Mouse (Mus musculus) c-Kit-positive CD71-positive TER-119-positive erythroid progenitor cells, embryonic 14.5 days (primary cell): Measurements from ENCODE around the gene Cntnap2.

Experiments
- DNase-seq: peaks from one replicate; pipeline ENCODE4 v3.0.0-alpha.2; 2013; ENCODE audit warnings: low spot score

The Cntnap2 gene

DNA sequence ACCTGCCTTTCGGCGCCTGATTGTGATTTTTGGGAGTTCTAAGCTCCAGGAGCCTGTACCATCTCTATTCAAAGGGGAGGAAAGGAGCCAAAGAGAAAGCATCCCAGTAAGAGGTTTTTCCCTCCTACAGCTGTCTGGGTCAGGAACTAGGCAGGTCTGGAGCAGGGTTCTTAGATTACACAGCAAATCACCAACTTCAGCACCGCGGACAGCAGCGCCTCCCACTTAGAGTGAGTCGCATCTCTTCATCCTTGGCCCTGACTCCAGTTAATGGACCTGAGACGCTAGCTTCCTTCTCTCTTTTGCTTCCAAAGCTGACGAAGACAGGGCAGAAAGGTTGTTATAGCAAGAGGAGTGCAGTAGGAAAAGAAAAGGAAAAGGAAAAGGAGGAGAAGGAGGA lies at the start of gene Cntnap2:
TSS of gene Cntnap2 (plus strand) at position 267 of the 400 bp plus-strand sequence.
- peak; percentile 7 for DNase-seq

DNA sequence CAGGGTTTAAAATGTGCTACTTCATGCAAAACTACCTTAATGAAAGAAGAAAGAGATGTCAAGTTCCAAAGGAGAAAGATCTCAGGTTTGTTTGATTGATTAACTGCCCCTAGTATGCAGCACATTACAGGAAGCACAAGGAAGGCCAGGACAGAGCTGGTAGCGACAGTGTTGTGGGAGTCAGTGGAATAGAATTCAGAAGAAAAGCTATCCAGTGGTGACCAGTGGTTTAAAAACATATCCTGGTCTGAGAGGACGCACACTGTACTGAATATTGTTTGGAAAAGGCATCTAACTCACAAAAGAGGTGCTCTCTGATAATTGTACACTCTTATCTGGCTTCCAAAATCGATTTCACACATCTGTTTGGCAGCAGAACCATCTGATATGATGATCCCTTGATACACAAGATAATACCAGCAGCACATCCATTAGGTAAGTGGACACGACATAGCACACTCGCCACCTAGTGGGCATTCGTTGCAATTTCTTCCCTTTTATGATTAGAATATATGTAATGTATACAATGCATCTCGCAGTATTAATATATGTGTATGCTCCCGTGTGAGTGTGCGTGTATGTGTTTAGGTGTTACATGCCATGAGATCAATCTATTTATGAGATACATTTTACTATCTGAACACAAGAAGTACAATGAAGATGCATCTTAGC lies 33.0 kb upstream of the Cntnap2 start:
- peak; percentile 20 for DNase-seq

DNA sequence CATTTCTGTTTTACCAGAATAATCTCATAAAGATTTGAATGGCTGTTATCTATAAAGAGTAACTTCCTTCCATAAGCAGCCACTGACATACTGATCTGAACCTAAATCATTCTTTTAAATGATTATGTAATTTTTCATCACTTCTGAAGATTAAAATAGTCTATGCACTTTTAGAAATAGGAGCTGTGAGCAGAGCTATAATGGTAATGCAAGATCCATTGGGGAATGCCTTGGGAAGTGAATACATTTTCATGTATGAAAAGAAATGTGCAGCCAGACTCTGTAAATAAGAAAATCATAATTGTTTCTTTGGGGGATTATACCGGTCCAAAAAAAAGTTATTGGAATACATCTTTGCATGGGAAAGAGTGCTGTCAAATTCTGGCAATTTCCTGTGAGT lies 19.7 kb upstream of the Cntnap2 start:
- no peak for DNase-seq

DNA sequence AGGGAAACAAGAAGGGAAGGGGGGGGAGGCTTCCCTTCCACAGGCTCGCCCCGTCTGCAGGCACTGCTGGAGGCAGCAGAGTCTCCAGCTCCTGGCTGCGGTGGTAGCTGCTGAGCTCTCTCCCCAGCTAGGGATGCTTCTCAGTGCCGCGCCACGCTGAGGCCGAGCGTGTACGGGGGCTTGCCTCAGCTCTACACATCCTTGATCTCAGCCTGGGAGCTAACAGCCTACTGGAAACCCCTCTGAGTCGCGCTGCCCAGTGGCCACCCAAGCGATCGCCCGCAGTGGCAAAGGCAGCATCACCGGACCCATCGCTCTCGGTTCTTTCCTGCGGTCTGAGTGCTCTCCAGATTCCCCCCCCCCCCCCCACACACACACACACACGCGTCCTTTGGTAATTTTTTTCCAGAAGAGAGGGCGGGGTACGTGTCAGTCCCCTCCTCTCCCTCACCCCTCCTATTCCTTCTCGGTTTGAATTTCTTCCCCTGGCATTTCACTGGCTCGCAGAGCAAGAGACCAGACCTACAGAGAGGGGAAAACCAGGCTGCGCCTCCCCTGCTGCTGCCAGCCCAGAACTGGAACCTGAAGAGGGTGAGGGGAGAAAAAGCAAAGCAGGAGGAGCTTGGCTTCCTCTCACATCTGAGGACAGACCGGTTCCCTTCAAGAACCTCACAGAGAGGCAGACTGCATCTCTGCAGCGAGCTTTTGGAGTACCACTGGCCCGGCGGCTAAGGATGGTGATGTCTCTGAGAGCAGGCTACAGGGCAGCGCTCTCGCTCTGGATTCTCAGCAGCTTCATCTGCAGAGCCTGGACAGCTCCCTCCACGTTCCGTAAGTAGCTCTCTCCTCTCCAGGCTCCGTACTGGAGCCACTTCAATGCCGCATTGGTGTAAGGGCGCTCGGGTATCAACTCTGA lies 657 bp downstream of the Cntnap2 start:
- DNase-seq = no peak

DNA sequence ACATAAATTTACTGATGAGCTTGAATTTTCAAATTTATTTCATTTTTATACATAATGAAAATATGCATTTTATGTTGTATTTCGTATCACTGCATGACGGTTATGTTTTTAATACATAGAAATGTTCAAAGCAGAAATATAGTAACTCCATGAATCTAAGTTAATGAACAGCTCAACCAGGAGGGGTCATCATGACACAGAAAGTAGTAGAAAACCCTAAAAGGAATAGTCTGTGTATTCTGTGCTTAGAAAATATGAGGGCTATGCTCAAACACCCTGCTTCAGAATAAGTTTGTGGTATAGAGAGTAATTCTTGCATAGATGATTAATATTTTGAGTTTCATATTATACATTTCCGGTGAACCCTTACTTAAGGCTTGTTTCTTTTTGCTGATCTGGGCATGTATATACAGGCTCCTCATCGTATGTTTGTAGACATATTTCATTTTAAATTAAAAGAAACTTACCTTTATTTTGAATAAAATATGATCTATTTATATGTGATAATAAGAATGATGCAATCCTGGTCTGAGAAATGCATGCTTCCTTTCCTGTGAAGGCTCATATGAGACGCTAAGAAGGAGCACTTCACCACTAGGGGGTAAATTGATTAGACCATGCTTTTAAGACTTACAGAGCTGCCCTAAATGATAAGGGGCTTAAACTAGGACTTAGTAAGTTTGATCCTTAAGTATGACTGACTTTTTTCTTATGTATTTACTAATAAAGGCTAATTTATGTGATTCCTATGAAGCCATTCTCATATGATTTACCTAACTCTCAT lies 3.2 kb downstream of the Cntnap2 start:
- DNase-seq = no peak

DNA sequence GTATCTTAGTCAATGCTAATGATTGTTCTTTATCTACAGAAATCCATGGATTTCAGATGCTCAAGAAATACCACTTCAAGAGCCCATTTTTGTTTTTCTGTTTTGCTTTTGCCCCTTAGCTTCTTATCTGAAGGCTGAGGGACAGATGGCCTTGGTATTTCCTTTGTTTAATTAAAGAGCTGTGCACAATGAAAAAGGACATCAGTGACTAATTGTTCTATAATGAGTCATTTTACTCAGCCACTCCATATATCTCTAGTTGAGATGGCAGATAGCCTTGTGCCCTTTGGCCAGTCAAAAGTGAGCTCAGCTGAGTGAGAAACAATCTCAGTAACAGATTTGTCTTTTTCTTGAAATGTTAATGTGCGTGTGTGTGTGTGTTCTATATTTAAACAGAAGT lies 29.1 kb downstream of the Cntnap2 start:
- DNase-seq = no peak

DNA sequence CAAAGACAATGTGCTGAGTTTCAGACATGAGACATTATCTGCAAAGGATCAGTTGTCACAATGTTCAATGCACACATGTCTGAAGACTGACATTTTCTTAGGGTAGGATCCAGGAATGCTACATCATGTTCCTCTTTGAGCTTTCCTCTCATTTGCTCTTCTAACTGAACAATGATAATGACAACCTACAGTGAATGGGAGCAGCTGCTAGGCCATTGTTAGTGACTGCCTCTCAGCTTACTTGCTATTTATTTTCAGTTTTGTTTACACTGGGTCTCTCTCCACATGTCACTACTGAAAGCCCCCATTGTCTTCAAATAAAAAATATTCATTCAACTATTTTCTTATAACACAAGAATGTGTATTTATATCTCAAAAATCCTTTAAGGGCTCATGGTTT lies 54.5 kb downstream of the Cntnap2 start:
- DNase-seq = no peak

DNA sequence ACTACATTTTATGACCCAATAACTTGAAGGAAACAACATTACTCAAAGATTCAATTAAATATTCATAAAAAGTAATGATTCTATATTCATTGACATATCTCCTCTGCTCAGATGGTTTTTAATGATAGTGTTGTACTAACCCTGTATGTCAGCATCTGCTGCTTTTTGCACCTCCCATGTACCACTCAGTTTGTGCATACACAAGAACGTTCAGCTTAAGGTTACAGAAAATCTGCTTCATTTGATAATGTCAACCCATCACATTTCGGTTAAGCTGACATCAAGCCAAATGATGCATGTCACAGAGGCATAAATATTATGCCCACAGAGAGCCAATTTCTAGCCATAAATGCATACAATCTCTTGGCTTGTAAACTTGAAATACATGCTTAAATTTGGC lies 85.7 kb downstream of the Cntnap2 start:
- DNase-seq = no peak

DNA sequence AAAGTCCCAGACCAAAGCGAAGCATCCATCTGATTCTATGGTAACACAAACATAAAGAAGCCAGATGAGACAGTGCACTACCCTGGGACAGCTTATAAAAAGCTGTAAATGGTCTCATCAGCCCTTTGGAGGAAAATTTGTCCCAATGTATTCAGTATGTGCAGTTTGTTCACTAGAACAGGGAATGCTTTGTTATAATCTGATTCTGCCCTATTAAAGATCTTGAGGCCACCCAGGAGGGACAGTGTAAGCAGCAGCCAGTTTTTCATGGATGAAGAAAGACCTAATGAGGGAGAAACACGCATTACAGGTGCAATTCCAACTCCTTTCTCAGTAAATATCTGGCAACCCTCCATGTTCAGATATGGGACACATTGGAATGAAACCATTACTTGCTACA lies 145.9 kb downstream of the Cntnap2 start:
- DNase-seq = no peak

DNA sequence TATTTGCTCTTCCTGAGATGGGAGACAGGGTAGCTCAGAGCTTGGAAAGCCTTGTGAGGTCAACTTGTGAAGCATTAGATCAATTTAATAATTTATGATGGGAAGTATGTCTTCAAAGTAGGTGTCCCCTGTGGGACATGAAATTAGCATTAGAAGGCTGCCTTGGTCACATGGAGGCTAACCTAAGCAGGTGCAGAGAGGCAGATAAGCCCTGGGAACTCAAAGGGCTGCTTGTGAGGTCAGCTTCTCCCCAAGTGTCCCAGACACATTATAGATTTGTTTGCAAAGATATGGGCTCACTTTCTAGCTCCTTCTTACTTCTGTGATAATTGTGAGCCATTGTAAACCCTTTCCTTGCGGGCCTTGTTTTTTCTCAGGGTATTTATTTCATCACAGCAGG lies 155.2 kb downstream of the Cntnap2 start:
- no peak for DNase-seq

DNA sequence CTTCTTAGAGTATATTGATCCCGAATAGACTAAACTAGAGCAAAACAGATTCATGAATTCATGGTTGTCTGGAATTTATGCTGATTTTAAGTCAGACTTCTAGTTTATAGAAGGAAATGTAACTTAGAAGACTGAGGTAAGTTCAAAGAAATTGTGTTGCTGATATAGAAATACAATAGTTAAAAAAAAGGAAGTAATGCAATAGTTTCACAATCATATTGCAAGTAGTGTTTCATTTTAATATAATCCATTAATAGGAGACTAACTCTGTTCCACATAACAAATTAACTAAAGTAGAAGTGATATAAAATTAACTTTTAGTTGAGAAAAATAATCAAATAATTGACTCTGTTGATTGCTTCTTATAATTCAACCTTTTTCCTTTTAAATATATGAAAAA lies 169.8 kb downstream of the Cntnap2 start:
- DNase-seq = no peak

DNA sequence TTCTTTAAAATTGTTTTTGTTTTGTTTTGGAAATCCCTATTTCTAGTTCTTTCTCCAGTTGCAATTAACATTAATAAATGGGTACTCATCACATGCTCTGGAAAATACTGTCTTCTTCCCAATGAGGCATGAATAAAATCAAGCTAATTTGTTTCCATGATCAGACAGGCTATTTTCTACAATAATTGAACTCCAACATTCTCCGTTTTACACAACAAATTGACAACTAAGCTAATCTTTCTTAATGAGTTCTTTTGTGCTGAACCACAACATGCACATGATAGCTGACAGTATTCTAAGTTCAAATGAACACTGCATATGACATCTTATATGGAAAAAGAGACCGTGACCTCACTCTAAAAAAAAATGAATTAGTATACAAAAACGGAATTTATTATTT lies 173.4 kb downstream of the Cntnap2 start:
- no peak for DNase-seq

DNA sequence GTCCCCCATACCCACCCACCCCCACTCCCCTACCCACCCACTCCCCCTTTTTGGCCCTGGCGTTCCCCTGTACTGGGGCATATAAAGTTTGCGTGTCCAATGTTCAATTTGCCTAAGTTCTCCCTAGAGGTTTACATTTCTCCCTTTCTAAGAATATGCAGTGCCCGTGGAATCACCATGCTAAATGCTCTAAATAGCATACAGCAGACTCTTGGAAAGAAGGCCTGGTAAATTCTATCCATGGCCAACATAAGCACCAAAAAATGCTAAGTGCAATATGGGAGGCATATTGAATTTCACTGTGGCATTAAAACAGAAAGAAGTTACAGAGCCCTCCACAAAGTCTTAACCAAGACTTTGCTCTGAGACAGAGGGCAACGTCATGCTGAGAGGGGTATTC lies 177.4 kb downstream of the Cntnap2 start:
- DNase-seq = no peak

DNA sequence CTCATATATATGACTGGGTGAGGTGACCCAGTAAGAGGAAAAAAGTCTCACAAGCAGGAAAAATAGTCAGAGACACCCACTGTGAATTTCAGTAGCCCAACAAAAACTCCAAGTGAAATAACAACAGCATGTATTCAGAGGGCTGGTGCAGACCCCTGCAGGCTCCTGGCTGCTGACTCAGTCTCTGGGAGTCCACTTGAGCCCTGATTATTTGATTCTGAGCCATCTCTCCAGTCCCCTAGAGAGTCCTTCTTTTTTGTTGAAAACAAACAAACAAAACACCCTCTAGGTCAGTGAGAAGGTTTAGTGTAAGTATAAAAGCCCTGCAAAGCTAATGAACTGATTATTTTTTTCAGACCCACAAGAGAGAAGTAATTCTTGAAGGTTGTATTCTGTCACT lies 179.0 kb downstream of the Cntnap2 start:
- DNase-seq = no peak

DNA sequence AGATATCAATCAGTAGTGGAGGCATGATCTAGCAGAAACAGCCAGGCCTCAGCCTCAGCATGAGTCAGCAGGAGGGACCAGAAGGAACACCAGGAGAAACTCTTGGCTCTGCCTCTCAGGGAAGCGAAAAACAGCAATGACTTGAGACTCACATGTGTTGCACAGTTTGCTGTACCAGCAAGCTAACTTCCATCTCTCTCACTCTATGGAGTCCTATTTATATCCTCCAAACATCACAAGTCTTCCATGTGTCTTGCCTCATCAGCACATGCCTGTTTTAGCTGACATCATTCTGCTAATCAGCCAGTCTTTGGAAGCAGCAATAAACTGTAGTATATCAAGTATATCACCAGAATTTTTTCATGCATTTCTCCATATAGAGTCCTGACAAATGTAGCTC lies 182.1 kb downstream of the Cntnap2 start:
- no peak for DNase-seq

DNA sequence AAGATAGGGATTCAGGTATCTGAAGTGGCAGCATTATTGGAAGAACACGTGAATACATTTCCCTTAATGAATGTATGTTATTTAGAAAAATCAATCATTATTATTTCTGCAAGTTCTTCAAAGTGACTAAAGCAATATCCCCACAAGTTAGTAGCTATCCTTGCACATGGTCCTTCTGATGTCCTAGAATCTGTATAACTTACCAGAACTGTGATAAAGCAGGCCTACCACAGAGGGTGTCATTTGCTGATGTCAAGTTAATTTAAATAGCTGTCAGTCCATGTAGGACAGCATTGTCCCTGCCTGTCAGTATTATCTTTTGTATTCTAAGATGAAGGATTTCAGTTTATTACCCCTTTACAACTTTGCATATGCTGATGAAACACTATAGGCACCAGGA lies 185.5 kb downstream of the Cntnap2 start:
- DNase-seq = no peak

DNA sequence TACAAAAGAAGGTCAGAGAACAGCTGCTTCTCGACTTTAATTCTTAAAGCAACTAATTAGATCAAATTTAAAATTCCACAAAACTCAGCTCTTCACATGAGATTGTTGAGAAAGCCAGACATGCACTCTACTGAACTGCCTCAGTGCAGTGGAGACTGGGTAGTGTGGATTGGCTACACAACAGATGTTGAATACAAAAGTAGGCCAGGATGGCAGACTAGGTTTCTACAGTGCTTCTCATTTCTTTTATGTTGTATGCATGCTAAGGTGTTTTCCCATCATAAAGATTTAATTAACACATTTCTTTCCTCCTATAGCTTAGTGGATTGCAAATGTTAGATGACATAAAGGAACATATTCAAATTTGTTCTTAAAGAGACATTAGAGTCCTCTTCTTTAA lies 198.9 kb downstream of the Cntnap2 start:
- no peak for DNase-seq

DNA sequence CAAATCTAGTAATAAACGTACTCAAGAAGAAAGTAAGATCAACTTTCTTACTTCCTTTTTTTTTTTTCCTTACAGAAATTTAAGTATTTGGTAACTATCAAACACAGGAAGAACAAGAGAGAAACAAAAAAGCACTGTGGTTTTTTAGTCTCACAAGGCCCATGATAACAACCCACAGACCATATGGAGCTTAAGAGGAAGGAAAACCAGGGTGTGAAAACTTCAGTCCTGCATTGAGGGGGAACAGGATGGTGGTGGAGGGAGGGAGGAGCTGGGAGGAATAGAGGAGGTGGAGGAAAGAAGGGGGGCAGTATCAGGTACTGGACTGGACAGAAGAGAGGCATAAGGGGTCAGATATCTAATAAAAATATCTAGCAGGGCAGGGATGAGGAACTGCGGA lies 212.4 kb downstream of the Cntnap2 start:
- DNase-seq = no peak

DNA sequence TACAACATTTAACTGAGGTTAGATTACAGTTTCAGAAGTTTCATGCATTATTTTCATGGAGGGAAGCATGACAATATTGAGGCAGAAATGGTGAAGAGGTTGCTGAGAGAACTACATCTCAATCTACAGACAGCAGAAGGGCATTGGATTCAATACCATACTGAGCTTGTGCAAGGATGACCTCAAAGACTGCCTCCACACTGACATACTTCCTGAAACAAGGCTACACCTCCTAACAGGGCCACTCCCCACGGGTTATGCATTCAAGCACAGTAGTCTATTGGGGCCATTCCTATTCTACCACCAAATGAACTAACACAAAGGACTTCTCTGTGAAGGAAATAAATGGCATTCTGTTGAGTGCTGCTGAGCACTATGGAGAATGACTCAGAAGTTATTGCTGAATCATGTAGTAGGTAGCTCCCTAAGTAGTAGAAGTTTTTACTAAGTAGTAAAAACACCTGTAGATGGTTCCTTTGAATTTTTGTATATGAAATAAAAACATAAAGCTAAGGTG lies 214.2 kb downstream of the Cntnap2 start:
- DNase-seq = no peak

DNA sequence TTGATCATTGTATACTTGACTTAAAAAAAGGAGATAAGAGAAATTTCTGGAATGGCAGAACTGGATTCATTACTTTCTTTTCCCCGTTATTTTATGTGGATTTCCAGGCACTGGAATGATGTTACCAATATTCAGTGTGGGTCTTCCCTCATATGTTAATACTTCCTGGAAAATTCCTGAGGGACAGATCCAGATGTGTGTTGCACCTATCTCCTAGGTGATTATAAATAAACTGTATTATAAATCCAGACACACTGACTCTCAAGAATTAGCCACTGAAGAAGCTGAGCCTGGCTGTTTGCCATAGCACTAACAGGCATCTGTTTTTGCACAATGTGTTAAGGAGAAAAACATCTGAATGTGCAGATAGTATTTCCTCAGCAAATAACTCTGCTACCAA lies 231.0 kb downstream of the Cntnap2 start:
- no peak for DNase-seq

DNA sequence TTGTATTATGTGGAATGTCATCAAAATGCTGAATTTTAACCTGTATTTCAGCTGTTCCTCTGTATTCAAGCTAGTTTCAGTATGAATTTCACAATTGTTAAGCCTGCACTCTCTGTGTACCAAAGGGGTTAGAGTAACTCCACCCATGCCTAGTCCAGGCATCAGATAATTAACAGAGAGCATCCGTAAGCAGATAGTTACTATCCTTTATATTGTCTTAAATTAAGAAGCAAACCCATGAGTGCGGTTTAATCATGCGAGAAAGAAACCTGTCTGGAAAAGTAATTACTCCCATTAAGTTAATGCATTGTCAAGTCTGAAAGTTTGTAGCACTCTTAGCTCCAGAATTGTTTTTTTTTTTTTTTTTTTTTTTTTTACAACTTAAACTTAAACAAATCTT lies 258.3 kb downstream of the Cntnap2 start:
- DNase-seq = no peak

DNA sequence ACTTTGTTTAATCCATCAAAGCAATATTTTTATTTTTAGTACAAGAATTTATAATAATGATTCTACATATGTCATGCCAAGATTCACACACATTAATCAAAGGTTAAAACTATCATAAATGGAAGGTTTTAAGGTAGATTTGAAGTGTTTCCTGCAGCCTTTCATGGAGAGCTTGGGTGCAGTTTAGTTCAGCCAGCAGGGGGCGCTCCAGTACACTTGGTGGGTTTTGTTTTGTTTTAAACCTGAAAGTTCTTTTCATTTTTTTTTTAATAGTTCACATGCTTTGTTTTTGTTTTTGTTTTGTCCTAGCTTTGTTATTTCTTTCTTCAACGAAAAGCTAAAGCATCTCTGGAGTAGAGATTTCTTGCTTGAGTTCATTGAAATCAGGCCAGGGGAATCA lies 264.3 kb downstream of the Cntnap2 start:
- no peak for DNase-seq
